ENCODE assay signal across 24 mouse cellular contexts in genomic region chr1:116367572-116367971, GRCm38 (mm10).
A peak's percentile ranks its signal among the peaks of the same experiment; 100 is the strongest.
DNase-seq lines count a peak whose midpoint lies in the region; ATAC-seq and TF ChIP-seq lines count a peak whose summit lies in the region.
"Had no signal": no experiment of that assay in that cellular context is flagged by ENCODE, and none has a peak within 500 bp of the region (broad histone marks: within the 10 kb centered on the region; RNA-seq: fewer than 3 reads in every experiment).

No protein-coding gene starts in this region.

- no peak overlapping the region for H3K9ac ChIP-seq in midbrain, postnatal 0 days (replicated peaks; ENCODE audit: low read length, poor library complexity, severe bottlenecking)
- no peak overlapping the region for H3K9ac ChIP-seq in hindbrain, embryonic 13.5 days
- no peak overlapping the region for H3K9ac ChIP-seq in hindbrain, embryonic 15.5 days
- no peak overlapping the region for H3K9ac ChIP-seq in neural tube, embryonic 15.5 days (replicated peaks)
- H3K9ac ChIP-seq: embryonic facial prominence, embryonic 13.5 days; forebrain, embryonic 15.5 days; limb, embryonic 12.5 days; liver, embryonic 15.5 days; lung, embryonic 14.5 days; stomach, embryonic 15.5 days had no signal

- H3K27me3 ChIP-seq in midbrain, embryonic 10.5 days (ENCODE audit: low read depth, poor library complexity, severe bottlenecking): no peaks in the 10 kb centered on the region
- H3K27me3 ChIP-seq in midbrain, postnatal 0 days (ENCODE audit: insufficient read depth, low read length): no peaks in the 10 kb centered on the region
- H3K27me3 ChIP-seq in hindbrain, embryonic 13.5 days: no peaks in the 10 kb centered on the region
- H3K27me3 ChIP-seq in hindbrain, embryonic 15.5 days: no peaks in the 10 kb centered on the region
- no peaks in the 10 kb centered on the region for H3K27me3 ChIP-seq in neural tube, embryonic 15.5 days (replicated peaks)
- H3K27me3 ChIP-seq: embryonic facial prominence, embryonic 13.5 days; forebrain, embryonic 15.5 days; limb, embryonic 12.5 days; liver, embryonic 15.5 days; stomach, embryonic 15.5 days had no signal

- H3K4me3 ChIP-seq in midbrain, embryonic 10.5 days: no peak overlapping the region
- H3K4me3 ChIP-seq in midbrain, postnatal 0 days (ENCODE audit: low read depth, low read length): no peak overlapping the region
- H3K4me3 ChIP-seq in hindbrain, embryonic 13.5 days: no peak overlapping the region
- H3K4me3 ChIP-seq in hindbrain, embryonic 15.5 days: no peak overlapping the region
- H3K4me3 ChIP-seq in neural tube, embryonic 15.5 days (replicated peaks): no peak overlapping the region
- H3K4me3 ChIP-seq: embryonic facial prominence, embryonic 13.5 days; forebrain, embryonic 10.5 days; forebrain, embryonic 15.5 days; left cerebral cortex, adult 2 months; limb, embryonic 12.5 days; liver, embryonic 15.5 days; stomach, embryonic 15.5 days had no signal

- peak; percentile 13 for DNase-seq in midbrain, embryonic 10.5 days (ENCODE audit: low spot score)
- no peak for DNase-seq in midbrain, postnatal 0 days (ENCODE audit: low spot score)
- DNase-seq: adrenal gland, postnatal 25 days; B cell, adult 2 months; cerebellum, adult 18-20 months; cerebellum, postnatal 10 days; heart, postnatal 14 days; kidney, adult 8-10 months; kidney, postnatal 10 days; lung, embryonic 14.5 days; lung, postnatal 14 days; right cerebral cortex, postnatal 14 days had no signal

- no peaks in the 10 kb centered on the region for H3K9me3 ChIP-seq in midbrain, embryonic 10.5 days (replicated peaks)
- H3K9me3 ChIP-seq in midbrain, postnatal 0 days (ENCODE audit: low read length): no peaks in the 10 kb centered on the region
- no peaks in the 10 kb centered on the region for H3K9me3 ChIP-seq in hindbrain, embryonic 13.5 days
- H3K9me3 ChIP-seq in hindbrain, embryonic 15.5 days: no peaks in the 10 kb centered on the region
- H3K9me3 ChIP-seq in neural tube, embryonic 15.5 days (replicated peaks): no peaks in the 10 kb centered on the region
- H3K9me3 ChIP-seq: embryonic facial prominence, embryonic 13.5 days; forebrain, embryonic 10.5 days; forebrain, embryonic 15.5 days; limb, embryonic 12.5 days; liver, embryonic 15.5 days; stomach, embryonic 15.5 days had no signal

- no peak for ATAC-seq in midbrain, postnatal 0 days (ENCODE audit: low FRiP score)
- peak; percentile 37; the same call in 1 of the 2 replicates for ATAC-seq in hindbrain, embryonic 13.5 days (ENCODE audit: low FRiP score)
- peak; percentile 60; the same call in 1 of the 2 replicates for ATAC-seq in hindbrain, embryonic 15.5 days (ENCODE audit: low FRiP score, low read depth)
- peak; percentile 50; the same call in 1 of the 2 replicates for ATAC-seq in neural tube, embryonic 15.5 days (ENCODE audit: low FRiP score)
- ATAC-seq in cerebellum, adult (ENCODE audit: insufficient number of reproducible peaks, low FRiP score, low TSS enrichment): no peak
- ATAC-seq: forebrain, embryonic 15.5 days; intestine, embryonic 16.5 days had no signal

- WGBS in midbrain, embryonic 10.5 days: 32% methylated on average over 7 of the region's 7 CpGs
- WGBS in midbrain, postnatal 0 days: 21% methylated on average over 7 of the region's 7 CpGs
- 30% methylated on average over 7 of the region's 7 CpGs for WGBS in hindbrain, embryonic 13.5 days
- 26% methylated on average over 7 of the region's 7 CpGs for WGBS in hindbrain, embryonic 15.5 days
- whole genome bisulfite sequencing in neural tube, embryonic 15.5 days: 26% methylated on average over 7 of the region's 7 CpGs

- H3K4me2 ChIP-seq in midbrain, postnatal 0 days (ENCODE audit: low read depth, low read length, poor library complexity, severe bottlenecking): no peak overlapping the region
- no peak overlapping the region for H3K4me2 ChIP-seq in hindbrain, embryonic 13.5 days
- H3K4me2 ChIP-seq in hindbrain, embryonic 15.5 days: no peak overlapping the region
- H3K4me2 ChIP-seq in neural tube, embryonic 15.5 days: no peak overlapping the region
- H3K4me2 ChIP-seq: embryonic facial prominence, embryonic 13.5 days; forebrain, embryonic 15.5 days; limb, embryonic 12.5 days; liver, embryonic 15.5 days; lung, embryonic 14.5 days; stomach, embryonic 15.5 days had no signal

- H3K36me3 ChIP-seq in midbrain, embryonic 10.5 days: no peaks in the 10 kb centered on the region
- no peaks in the 10 kb centered on the region for H3K36me3 ChIP-seq in midbrain, postnatal 0 days (ENCODE audit: insufficient read depth, low read length)
- H3K36me3 ChIP-seq in hindbrain, embryonic 13.5 days: no peaks in the 10 kb centered on the region
- no peaks in the 10 kb centered on the region for H3K36me3 ChIP-seq in hindbrain, embryonic 15.5 days
- H3K36me3 ChIP-seq in neural tube, embryonic 15.5 days: no peaks in the 10 kb centered on the region
- H3K36me3 ChIP-seq: embryonic facial prominence, embryonic 13.5 days; forebrain, embryonic 10.5 days; forebrain, embryonic 15.5 days; limb, embryonic 12.5 days; liver, embryonic 15.5 days; stomach, embryonic 15.5 days had no signal

- peak overlapping the region; percentile 55 for H3K27ac ChIP-seq in midbrain, embryonic 10.5 days (replicated peaks)
- H3K27ac ChIP-seq in midbrain, postnatal 0 days (ENCODE audit: low read depth, low read length): no peak overlapping the region
- H3K27ac ChIP-seq in hindbrain, embryonic 13.5 days: no peak overlapping the region
- H3K27ac ChIP-seq in hindbrain, embryonic 15.5 days (replicated peaks): no peak overlapping the region
- H3K27ac ChIP-seq in neural tube, embryonic 15.5 days (replicated peaks): no peak overlapping the region
- H3K27ac ChIP-seq: embryonic facial prominence, embryonic 13.5 days; forebrain, embryonic 10.5 days; forebrain, embryonic 15.5 days; left cerebral cortex, adult 2 months; limb, embryonic 12.5 days; liver, embryonic 15.5 days; stomach, embryonic 15.5 days had no signal

- peaks cover 37% of the 10 kb centered on the region for H3K4me1 ChIP-seq in midbrain, embryonic 10.5 days
- H3K4me1 ChIP-seq in midbrain, postnatal 0 days (ENCODE audit: insufficient read depth, low read length): no peaks in the 10 kb centered on the region
- H3K4me1 ChIP-seq in hindbrain, embryonic 13.5 days (replicated peaks): peaks cover 8% of the 10 kb centered on the region; the same call in 1 of the 2 replicates
- H3K4me1 ChIP-seq in hindbrain, embryonic 15.5 days (replicated peaks): 0 out of 2 replicates have a peak, but pooled peaks cover 8% of the 10 kb centered on the region
- no peaks in the 10 kb centered on the region for H3K4me1 ChIP-seq in neural tube, embryonic 15.5 days
- H3K4me1 ChIP-seq: embryonic facial prominence, embryonic 13.5 days; forebrain, embryonic 15.5 days; limb, embryonic 12.5 days; liver, embryonic 15.5 days; stomach, embryonic 15.5 days had no signal

- TF ChIP-seq CTCF in midbrain, postnatal 0 days (IDR thresholded peaks at IDR 0.05): no peak

Comparison
In these comparisons a context has a peak if more than half of its experiments do, and no peak if none do; other contexts are left out.
1. ATAC-seq: peak in hindbrain, embryonic 13.5 days (single experiment), hindbrain, embryonic 15.5 days (single experiment) and neural tube, embryonic 15.5 days (single experiment); none in midbrain, postnatal 0 days (single experiment) and cerebellum, adult (single experiment).